Mouse (Mus musculus): Measurements from ENCODE around the gene Olfr643. TPM values are rescaled to one million over a fixed set of nuclear protein-coding genes. Genes with fewer than 3 reads are reported as not detected.
"Not testable (repeated sequence)": the region's sequence is repeated elsewhere in the genome, so short reads cannot be mapped to it uniquely, and the experiment has no call there.

Gene Olfr643
- polyA plus RNA-seq, 1 experiment = not detected

- TF ChIP-seq CTCF (IDR thresholded peaks at IDR 0.05; ENCODE audit: insufficient read depth, low read length) (no peak), POLR2A (IDR thresholded peaks at IDR 0.05; ENCODE audit: borderline replicate concordance, extremely low read depth, low read depth, low read length) (no peak)
Observed at GRCm38 (mm10) chr7:104025473-104025872, 111.7 kb downstream of the Olfr643 start, which contains the start of gene Olfr640. Gene Olfr640 (minus strand): TSS chr7:104025573.

DNA sequence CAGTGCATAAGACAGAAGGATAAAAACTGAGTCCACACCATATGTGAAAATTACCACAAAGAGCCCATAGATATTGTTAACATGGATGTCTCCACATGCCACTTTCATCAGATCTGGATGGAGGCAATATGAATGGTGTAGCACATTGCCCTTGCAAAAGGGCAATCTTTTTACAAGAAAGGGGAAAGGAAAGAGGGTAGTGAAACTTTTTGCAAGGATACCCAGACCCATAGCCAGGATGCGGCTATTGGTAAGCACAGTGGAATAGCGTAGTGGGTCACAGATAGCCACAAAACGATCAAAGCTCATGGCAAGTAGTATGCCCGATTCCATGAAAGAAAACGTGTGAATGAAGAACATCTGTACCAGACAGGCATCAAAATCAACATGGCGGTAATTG lies 115.6 kb downstream of the Olfr643 start:
- no peak for TF ChIP-seq POLR2A (IDR thresholded peaks at IDR 0.05; ENCODE audit: borderline replicate concordance, extremely low read depth, low read depth, low read length)
- no peak for TF ChIP-seq CTCF (IDR thresholded peaks at IDR 0.05; ENCODE audit: insufficient read depth, low read length)
- Histone ChIP-seq H3K4me1 (ENCODE audit: control insufficient read depth, insufficient read depth, low read length) (no peaks in the 10 kb centered on the region), H3K4me3 (replicated peaks; ENCODE audit: extremely low read depth, low read depth, low read length) (no peak overlapping the region)
- no peak for DNase-seq
- WGBS = 79% methylated on average over 6 of the region's 6 CpGs

More at GRCm38 (mm10) chr7:104025473-104025872, 111.7 kb downstream of the Olfr643 start, which contains the start of gene Olfr640:
- no peaks in the 10 kb centered on the region for H3K4me1 ChIP-seq (ENCODE audit: control insufficient read depth, insufficient read depth, low read length)
- no peak for DNase-seq
- no peak within 1 kb of the TSS for H3K4me3 ChIP-seq (replicated peaks; ENCODE audit: extremely low read depth, low read depth, low read length)
- WGBS = 74% methylated on average over 6 of the region's 6 CpGs

DNA sequence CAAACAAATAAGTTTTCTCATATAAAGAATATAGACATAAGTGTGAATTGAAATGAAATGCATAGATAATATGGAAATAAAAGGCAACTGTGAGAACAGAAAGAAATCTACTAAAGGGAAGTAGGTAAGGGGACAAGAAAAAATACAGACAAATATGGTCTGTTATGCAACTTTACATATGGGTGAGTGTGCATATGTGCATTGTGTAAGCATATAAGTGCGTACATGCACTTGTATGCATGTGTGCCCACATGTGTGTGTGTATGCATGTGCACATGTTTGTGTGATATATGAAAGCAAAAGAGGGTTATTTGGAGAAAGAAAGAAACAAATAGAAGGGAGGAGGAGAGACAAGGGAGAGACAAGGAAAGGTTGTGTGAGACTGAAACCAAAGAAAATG lies 118.3 kb downstream of the Olfr643 start:
- TF ChIP-seq POLR2A (IDR thresholded peaks at IDR 0.05; ENCODE audit: borderline replicate concordance, extremely low read depth, low read depth, low read length) (no peak), CTCF (IDR thresholded peaks at IDR 0.05; ENCODE audit: insufficient read depth, low read length) (no peak)
- DNase-seq = no peak
- H3K4me3 ChIP-seq (replicated peaks; ENCODE audit: extremely low read depth, low read depth, low read length) = no peak overlapping the region
- 68% methylated on average over 1 of the region's 1 CpGs for WGBS
- H3K4me1 ChIP-seq (ENCODE audit: control insufficient read depth, insufficient read depth, low read length) = no peaks in the 10 kb centered on the region

GRCm38 (mm10) chr7:104017203-104017602 lies 120.0 kb downstream of the Olfr643 start, which contains the start of gene Olfr639:
Gene Olfr639 (minus strand): TSS chr7:104017303.
- no peak for DNase-seq
- Histone ChIP-seq H3K4me3 (replicated peaks; ENCODE audit: extremely low read depth, low read depth, low read length) (no peak within 1 kb of the TSS), H3K4me1 (ENCODE audit: control insufficient read depth, insufficient read depth, low read length) (no peaks in the 10 kb centered on the region)
- TF ChIP-seq CTCF (IDR thresholded peaks at IDR 0.05; ENCODE audit: insufficient read depth, low read length) = no peak
- no peak for TF ChIP-seq POLR2A (IDR thresholded peaks at IDR 0.05; ENCODE audit: borderline replicate concordance, extremely low read depth, low read depth, low read length)

- H3K4me1 ChIP-seq (ENCODE audit: control insufficient read depth, insufficient read depth, low read length) = no peaks in the 10 kb centered on the region
- DNase-seq = no peak
- TF ChIP-seq POLR2A (IDR thresholded peaks at IDR 0.05; ENCODE audit: borderline replicate concordance, extremely low read depth, low read depth, low read length) (no peak), CTCF (IDR thresholded peaks at IDR 0.05; ENCODE audit: insufficient read depth, low read length) (no peak)
- H3K4me3 ChIP-seq (replicated peaks; ENCODE audit: extremely low read depth, low read depth, low read length) = no peak overlapping the region
Observed at GRCm38 (mm10) chr7:103999124-103999523, 138.1 kb downstream of the Olfr643 start.

- Histone ChIP-seq H3K4me3 (replicated peaks; ENCODE audit: extremely low read depth, low read depth, low read length) (no peak within 1 kb of the TSS), H3K4me1 (ENCODE audit: control insufficient read depth, insufficient read depth, low read length) (no peaks in the 10 kb centered on the region)
- TF ChIP-seq POLR2A (IDR thresholded peaks at IDR 0.05; ENCODE audit: borderline replicate concordance, extremely low read depth, low read depth, low read length) (no peak), CTCF (IDR thresholded peaks at IDR 0.05; ENCODE audit: insufficient read depth, low read length) (no peak)
- DNase-seq = no peak
Observed at GRCm38 (mm10) chr7:103998446-103998845, 138.8 kb downstream of the Olfr643 start, which contains the start of gene Olfr638. Gene Olfr638 (plus strand): TSS chr7:103998746.

- no peaks in the 10 kb centered on the region for H3K4me1 ChIP-seq (ENCODE audit: control insufficient read depth, insufficient read depth, low read length)
- no peak overlapping the region for H3K4me3 ChIP-seq (replicated peaks; ENCODE audit: extremely low read depth, low read depth, low read length)
- TF ChIP-seq POLR2A (IDR thresholded peaks at IDR 0.05; ENCODE audit: borderline replicate concordance, extremely low read depth, low read depth, low read length) (no peak), CTCF (IDR thresholded peaks at IDR 0.05; ENCODE audit: insufficient read depth, low read length) (no peak)
- DNase-seq = no peak
- 50% methylated on average over 1 of the region's 1 CpGs for WGBS
Observed at GRCm38 (mm10) chr7:103971782-103972181, 165.4 kb downstream of the Olfr643 start.

DNA sequence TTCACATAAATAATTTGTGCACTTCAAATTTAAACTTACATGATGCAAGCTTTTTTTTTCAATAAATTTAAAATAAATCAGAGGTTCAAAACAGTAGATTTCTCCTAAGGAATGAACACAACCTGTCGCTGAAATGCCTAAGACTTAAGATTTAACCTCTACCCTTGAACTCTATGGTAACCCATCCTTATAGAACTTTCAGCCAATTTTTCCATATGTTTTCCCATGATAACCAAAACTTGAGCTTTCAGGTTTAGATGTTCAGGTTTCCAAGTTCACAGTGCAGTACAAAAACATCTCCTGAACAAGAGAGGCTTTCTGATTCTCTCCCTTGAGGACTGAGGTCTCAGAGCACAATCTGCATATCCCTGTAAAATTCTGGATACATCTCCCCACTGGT lies 166.4 kb downstream of the Olfr643 start, which contains the start of gene Olfr635:
Gene Olfr635 (plus strand): TSS at position 301 of the 400 bp plus-strand sequence.
- H3K4me3 ChIP-seq (replicated peaks; ENCODE audit: extremely low read depth, low read depth, low read length) = no peak within 1 kb of the TSS
- TF ChIP-seq CTCF (IDR thresholded peaks at IDR 0.05; ENCODE audit: insufficient read depth, low read length) = no peak
- TF ChIP-seq POLR2A (IDR thresholded peaks at IDR 0.05; ENCODE audit: borderline replicate concordance, extremely low read depth, low read depth, low read length) = no peak
- WGBS = 81% methylated on average over 1 of the region's 1 CpGs

DNA sequence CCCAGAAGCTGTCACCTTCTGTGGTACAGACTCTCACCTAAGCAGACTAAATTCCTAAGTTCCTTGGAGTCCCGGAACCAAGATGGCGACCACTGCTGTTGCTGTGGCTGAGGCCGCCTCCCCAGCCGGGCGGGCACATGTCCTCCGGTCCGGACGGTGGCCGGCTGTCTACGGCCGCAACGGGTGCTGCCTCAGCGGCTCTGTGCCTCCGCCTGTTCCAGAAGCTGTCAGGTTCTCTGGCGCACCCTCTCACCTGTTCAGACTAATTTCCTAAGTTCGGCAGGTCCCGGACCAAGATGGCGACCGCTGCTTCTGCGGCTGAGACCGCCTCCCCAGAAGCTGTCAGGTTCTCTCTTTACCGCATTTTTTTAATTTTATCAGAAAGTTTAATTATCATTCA lies 170.3 kb downstream of the Olfr643 start:
- H3K4me3 ChIP-seq (replicated peaks; ENCODE audit: extremely low read depth, low read depth, low read length); DNase-seq; H3K4me1 ChIP-seq (ENCODE audit: control insufficient read depth, insufficient read depth, low read length): not testable (repeated sequence)
- WGBS = 93% methylated on average over 22 of the region's 22 CpGs

More for the DNA sequence above, 166.4 kb downstream of the Olfr643 start, which contains the start of gene Olfr635:
- H3K4me1 ChIP-seq (ENCODE audit: control insufficient read depth, insufficient read depth, low read length) = no peaks in the 10 kb centered on the region
- no peak for DNase-seq

Other genes starting within 250 kb of the Olfr643 start
- gene Olfr64, start 242.9 kb downstream of the Olfr643 start, polyA plus RNA-seq (2012; rRNA removed) = not detected in 2 replicates
- gene Olfr65, start 233.9 kb downstream of the Olfr643 start, polyA plus RNA-seq (2012; rRNA removed) = not detected in 2 replicates
- not detected in 2 replicates for gene Olfr631, start 208.6 kb downstream of the Olfr643 start, polyA plus RNA-seq (2012; rRNA removed)
- not detected in 2 replicates for gene Olfr632, start 203.1 kb downstream of the Olfr643 start, polyA plus RNA-seq (2012; rRNA removed)
- not detected in 2 replicates for gene Olfr633, start 193.0 kb downstream of the Olfr643 start, polyA plus RNA-seq (2012; rRNA removed)
- gene Olfr635, start 166.3 kb downstream of the Olfr643 start, polyA plus RNA-seq (2012; rRNA removed) = not detected in 2 replicates
- gene Olfr638, start 138.7 kb downstream of the Olfr643 start, polyA plus RNA-seq (2012; rRNA removed) = not detected in 2 replicates
- not detected in 2 replicates for gene Olfr639, start 120.1 kb downstream of the Olfr643 start, polyA plus RNA-seq (2012; rRNA removed)
- not detected in 2 replicates for gene Olfr640, start 111.8 kb downstream of the Olfr643 start, polyA plus RNA-seq (2012; rRNA removed)
- gene Olfr641, start 102.0 kb downstream of the Olfr643 start, polyA plus RNA-seq (2012; rRNA removed) = not detected in 2 replicates
- gene Olfr642, start 84.7 kb downstream of the Olfr643 start, polyA plus RNA-seq (2012; rRNA removed) = not detected in 2 replicates
- gene 4930516K23Rik, start 76.0 kb downstream of the Olfr643 start, polyA plus RNA-seq (2012; rRNA removed) = not detected in 2 replicates
- gene Olfr644, start 65.5 kb downstream of the Olfr643 start, polyA plus RNA-seq (2012; rRNA removed) = not detected in 2 replicates
- gene Olfr645, start 51.9 kb downstream of the Olfr643 start, polyA plus RNA-seq (2012; rRNA removed) = not detected in 2 replicates
- not detected in 2 replicates for gene Olfr646, start 32.5 kb downstream of the Olfr643 start, polyA plus RNA-seq (2012; rRNA removed)
- not detected in 2 replicates for gene Ubqln5, start 7.6 kb downstream of the Olfr643 start, polyA plus RNA-seq (2012; rRNA removed)
- not detected in 2 replicates for gene Ubqln3, start 5.9 kb upstream of the Olfr643 start, polyA plus RNA-seq (2012; rRNA removed)
- not detected in 2 replicates for gene Ubqlnl, start 13.2 kb upstream of the Olfr643 start, polyA plus RNA-seq (2012; rRNA removed)
- gene Olfm5, start 27.4 kb upstream of the Olfr643 start, polyA plus RNA-seq (2012; rRNA removed) = not detected in 2 replicates
- 0.04 TPM in 1 of 2 replicates, not detected in the other for gene Olfr648, start 46.0 kb upstream of the Olfr643 start, polyA plus RNA-seq (2012; rRNA removed)
- gene Olfr649, start 58.6 kb upstream of the Olfr643 start, polyA plus RNA-seq (2012; rRNA removed) = not detected in 2 replicates
- gene Trim6, start 81.4 kb upstream of the Olfr643 start, polyA plus RNA-seq (2012; rRNA removed) = 0.88 and 1.3 TPM in 2 replicates
- gene Trim34a, start 107.1 kb upstream of the Olfr643 start, polyA plus RNA-seq (2012; rRNA removed) = 5.7 and 15.2 TPM in 2 replicates
- gene Trim5, start 150.7 kb upstream of the Olfr643 start, polyA plus RNA-seq (2012; rRNA removed) = 0.70 and 1.9 TPM in 2 replicates
- gene Trim12a, start 178.1 kb upstream of the Olfr643 start, polyA plus RNA-seq (2012; rRNA removed) = 3.1 and 11.5 TPM in 2 replicates
- gene Trim34b, start 192.1 kb upstream of the Olfr643 start, polyA plus RNA-seq (2012; rRNA removed) = 0.26 and 3.4 TPM in 2 replicates
- 3.2 and 3.8 TPM in 2 replicates for gene Trim12c, start 216.0 kb upstream of the Olfr643 start, polyA plus RNA-seq (2012; rRNA removed)
- gene Trim30b, start 232.5 kb upstream of the Olfr643 start, polyA plus RNA-seq (2012; rRNA removed) = 0.45 and 1.1 TPM in 2 replicates